Mouse (Mus musculus): ENCODE measurements around the gene Ccdc69.

Ccdc69 gene

GRCm38 (mm10) chr11:55013802-55014201 lies 64.1 kb downstream of the Ccdc69 start:
- no peak for DNase-seq (ENCODE audit: extremely low read depth, low read depth, low spot score)

GRCm38 (mm10) chr11:55012551-55013521 lies 65.1 kb downstream of the Ccdc69 start:
- DNase-seq (ENCODE audit: extremely low read depth, low read depth, low spot score): no peak

GRCm38 (mm10) chr11:55011440-55011839 lies 66.5 kb downstream of the Ccdc69 start:
- DNase-seq (ENCODE audit: extremely low read depth, low read depth, low spot score): no peak

- no peak for DNase-seq (ENCODE audit: extremely low read depth, low read depth, low spot score)
Observed at GRCm38 (mm10) chr11:55008230-55008629, 69.7 kb downstream of the Ccdc69 start.

- DNase-seq (ENCODE audit: extremely low read depth, low read depth, low spot score): no peak
Observed at GRCm38 (mm10) chr11:55005684-55006083, 72.2 kb downstream of the Ccdc69 start.

- DNase-seq (ENCODE audit: extremely low read depth, low read depth, low spot score): no peak
Observed at GRCm38 (mm10) chr11:55004970-55005502, 72.9 kb downstream of the Ccdc69 start.

Measured in fat pad, adult 2 months (tissue).